Mouse (Mus musculus) CD4-positive, CD25-positive, alpha-beta regulatory T cell, adult 4 months (primary cell): Measurements from ENCODE around the gene Slc2a9. TPM values are rescaled to one million over a fixed set of nuclear protein-coding genes. Genes with fewer than 3 reads are reported as not detected.
A peak's percentile ranks its signal among the peaks of the same experiment; 100 is the strongest.

Experiments used
- ATAC-seq: one replicate; pipeline ENCODE4 v1.8.0; 2017
- polyA plus RNA-seq, 2 experiments: library from polyadenylated mRNA; unstranded; fragments of 100-300 nt; shearing (Covaris generic); gene quantifications; one replicate each; pipeline ENCODE4 v1.2.1; 2017

Slc2a9 gene
- polyA plus RNA-seq = 1 to 10 TPM; 7.9 TPM

DNA sequence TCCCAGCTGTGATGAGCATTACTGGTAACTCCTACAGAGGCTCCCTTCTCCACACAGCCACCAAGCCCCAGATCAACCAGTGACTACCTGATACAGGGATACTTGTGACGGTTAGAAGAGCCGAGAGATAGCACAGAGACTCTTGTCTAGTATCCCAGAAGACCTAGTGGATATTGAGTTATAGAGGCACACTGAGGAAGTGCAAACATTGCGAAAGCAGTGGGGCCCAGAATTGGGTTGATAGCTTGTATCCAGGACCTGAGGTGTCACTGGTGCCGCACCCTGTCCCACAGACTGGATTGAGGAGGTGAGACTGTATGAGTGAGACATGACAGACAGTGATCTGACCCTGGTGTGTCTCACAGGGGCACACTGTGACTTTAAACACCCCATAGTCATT lies at the start of gene Slc2a9:
TSS of gene Slc2a9 (minus strand) at position 152 of the 400 bp plus-strand sequence.
- ATAC-seq = no peak

DNA sequence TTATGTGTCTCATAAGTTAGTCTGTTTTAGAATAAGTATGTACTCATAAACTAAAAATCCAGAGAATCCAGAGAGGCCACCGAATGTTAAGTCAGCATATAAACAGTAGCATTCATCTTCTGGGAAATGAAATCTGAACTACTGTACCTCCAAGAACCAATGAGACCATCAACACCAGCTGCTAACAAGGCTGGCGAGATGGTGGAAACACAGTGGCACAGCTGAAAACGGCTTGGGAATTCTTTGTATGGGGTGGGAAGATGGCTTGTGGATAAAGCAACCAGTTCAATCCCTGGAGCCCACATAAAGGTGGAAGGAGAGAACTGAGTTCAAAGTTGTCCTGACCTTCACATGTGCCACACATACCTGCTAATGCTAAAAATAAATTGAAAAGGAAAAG lies 49.7 kb upstream of the Slc2a9 start:
- ATAC-seq = no peak

DNA sequence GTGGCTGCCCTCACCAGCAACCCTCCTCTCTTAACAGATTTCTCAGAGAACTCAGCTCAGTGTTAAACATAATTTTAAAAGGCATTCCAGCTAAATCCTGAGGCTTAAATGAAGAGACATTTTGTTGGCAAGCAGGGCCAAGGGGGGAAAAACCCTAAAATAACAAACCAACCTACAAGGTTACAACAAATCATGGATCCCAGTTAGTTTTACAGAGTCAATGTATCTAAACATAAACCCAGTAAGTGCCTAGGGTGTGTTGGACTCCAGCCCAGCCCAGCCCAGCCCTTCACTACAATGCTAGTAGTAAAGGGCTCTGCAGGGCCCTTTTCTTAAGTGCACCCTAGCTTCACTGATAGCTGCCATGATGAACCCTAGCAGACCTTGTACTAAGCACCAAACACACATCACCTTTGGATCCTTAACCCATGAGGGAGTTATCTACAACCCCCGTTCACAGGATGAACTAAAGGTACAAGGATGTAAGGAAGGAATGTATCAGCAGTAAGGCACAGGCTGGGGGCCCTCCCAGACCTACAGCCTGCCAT lies 47.4 kb upstream of the Slc2a9 start:
- ATAC-seq = no peak

DNA sequence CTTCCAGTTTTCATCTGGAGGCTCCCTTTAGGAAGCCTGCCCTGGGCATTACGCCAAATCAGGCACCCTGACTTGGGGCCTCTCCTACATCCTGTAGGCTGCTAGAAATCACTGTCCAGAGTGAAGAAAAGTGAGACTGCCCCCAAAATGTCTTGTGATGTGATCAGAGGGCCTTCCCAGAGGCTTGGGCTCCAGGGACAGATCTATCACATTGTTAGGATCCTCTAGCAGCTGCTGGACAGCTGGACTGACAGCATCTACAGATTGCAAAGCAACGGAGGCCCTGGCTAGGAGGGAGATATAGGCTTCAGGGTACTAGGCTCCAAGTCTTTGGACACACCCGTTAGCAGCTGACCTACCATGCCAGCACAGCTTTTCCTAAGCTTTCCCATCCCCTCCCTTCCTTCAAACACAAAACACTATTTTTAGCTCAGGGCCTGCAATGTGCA lies 46.5 kb upstream of the Slc2a9 start:
- ATAC-seq = no peak

DNA sequence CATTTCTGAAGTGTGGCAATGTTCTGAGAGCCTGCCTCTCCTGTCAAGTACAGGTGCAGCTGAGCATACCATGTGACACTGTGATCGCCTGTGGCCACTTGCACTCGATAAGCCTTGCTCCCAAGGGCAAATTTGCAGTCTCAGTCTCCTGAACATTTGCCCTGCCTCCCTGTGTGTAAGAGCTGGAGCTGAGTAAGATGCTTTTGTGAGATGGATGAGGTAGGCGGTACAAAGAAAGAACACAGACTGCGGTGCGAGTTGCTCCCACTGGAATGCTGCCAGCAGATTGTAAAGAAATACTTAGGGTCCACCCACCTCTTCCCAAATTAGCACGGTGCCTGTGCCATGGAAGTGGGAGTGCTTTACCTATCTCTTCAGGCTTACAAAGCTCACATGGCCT lies 44.4 kb upstream of the Slc2a9 start:
- ATAC-seq = no peak

DNA sequence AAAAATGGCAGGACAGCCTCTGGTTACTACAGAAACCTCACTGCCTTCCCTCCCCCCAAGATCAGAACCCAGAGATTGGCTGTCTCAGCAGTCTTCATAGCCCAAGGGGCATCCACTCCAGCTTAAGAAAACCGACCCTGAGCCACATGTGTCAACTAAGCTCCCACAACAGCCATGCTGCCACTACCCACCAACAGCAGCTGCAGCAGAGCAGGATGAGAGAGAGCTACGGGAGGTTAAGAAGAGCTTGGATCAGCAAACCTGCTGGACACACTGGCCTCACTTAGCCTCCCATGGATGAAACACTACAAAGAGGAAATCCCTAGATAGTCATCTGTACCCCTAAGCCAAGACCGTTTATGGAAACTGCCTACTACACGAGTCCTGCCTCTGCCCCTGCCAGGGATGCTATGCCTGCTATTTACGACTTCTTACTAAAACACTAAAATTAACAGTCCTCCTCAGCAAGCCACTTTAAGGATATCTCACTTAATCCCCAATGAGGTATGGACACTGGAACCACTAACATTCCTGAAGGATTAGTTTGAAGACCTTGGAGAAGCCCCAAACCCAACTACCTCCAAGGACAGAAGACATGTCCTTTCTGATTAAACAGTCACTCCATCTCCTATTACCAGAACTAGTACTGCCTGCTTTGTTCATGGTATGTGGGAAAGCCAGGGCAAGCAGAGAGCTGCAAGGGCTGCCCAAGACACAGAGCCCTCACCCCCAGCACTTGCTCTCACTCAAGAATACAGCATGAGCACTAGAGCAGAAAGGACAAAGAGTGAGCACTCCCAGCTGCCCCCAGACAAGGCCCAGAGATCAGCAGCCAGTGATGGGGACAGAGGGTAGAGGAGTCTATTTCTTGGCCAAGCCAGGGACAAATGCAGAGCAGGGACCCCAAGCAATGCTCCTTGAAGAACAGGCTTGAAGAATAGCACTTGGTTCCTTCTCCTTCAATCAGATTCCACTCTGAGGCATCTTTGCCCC lies 41.8 kb upstream of the Slc2a9 start:
- ATAC-seq = no peak

- no peak for ATAC-seq
Measured at GRCm38 (mm10) chr5:38543496-38544217, 40.7 kb upstream of the Slc2a9 start.

DNA sequence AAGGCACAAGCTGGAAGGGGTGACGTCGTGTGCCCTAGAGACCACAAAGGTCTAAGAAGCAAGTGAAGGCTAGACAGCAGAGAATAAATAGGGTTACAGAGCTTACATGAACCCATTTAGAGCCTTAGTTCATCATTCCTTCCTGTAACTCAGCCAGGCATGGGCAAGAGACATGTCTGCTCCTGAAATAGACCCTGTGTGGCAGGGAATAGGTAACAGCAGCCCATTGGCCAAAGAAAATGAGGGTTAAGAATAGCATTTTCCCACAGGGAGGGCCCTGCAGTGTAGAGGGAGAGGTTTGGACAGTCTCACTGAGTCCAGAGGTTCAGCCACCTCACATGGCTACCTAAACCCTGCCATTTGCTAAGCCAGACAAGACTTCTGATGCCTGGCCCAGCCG lies 38.8 kb upstream of the Slc2a9 start:
- ATAC-seq = no peak

DNA sequence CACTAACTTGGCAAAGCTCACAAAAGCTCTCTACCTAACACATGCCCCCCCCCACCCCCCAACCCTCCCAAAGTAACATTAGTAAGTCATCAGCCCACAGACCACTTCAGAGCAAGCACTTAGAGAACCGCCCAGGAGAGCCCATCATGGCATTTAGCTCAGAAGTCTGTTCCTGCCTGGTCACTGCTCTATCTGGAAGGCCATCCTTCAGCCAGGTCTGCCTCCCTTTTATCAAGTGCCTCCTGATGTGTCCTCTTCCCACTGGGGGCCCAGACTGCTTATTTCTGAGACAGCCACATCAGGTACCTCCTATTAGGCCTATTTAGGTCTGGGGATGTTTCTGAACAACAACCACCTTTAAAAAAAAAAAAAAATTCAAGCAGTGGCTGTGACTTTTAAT lies 38.0 kb upstream of the Slc2a9 start:
- no peak for ATAC-seq

GRCm38 (mm10) chr5:38538508-38538907 lies 35.6 kb upstream of the Slc2a9 start:
- ATAC-seq = no peak

- ATAC-seq = no peak
Measured at GRCm38 (mm10) chr5:38537845-38538244, 34.9 kb upstream of the Slc2a9 start.

DNA sequence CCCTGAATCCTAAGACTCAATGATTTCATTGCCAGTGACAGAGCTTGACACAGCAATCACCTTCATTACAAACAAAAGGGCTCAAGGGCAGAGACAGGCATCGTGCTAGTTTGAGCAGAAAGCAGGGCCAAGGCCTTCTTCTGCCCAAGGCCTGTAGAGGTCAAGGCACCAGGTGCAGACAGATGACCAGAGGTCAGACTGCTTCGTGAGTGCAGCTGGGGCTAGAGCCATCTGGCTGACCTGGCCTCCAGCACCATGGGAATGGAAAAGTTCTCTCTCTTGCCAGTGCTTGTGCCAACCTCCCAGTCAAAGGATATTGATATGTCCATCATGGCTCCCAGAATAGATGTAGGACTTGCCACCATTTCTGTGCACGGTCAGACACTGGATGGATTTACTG lies 33.9 kb upstream of the Slc2a9 start:
- no peak for ATAC-seq

GRCm38 (mm10) chr5:38532084-38532483 lies 29.1 kb upstream of the Slc2a9 start:
- no peak for ATAC-seq

GRCm38 (mm10) chr5:38529724-38530428 lies 26.9 kb upstream of the Slc2a9 start:
- ATAC-seq = no peak

DNA sequence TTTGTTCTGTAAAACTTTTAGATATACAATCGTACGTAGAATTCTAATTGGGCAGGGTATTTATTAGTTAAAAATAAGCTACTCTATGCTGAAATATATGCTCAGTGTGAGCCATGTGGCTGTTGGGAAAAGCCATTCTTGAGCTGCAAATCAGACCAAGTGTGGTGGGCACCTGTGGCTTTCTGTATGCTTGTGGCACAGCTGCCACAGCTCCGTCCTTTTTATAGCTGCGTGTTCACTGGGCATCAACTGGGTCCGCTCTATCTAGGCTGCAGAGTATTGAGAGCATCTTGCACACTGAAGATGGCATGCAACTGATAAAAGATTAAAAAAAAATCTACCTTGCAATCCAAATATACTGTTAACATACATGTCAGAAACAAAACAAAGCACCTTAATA lies 20.0 kb upstream of the Slc2a9 start:
- no peak for ATAC-seq

- no peak for ATAC-seq
Measured at GRCm38 (mm10) chr5:38520838-38521237, 17.9 kb upstream of the Slc2a9 start.

- ATAC-seq = peak; percentile 65
Measured at GRCm38 (mm10) chr5:38516267-38516666, 13.3 kb upstream of the Slc2a9 start.

DNA sequence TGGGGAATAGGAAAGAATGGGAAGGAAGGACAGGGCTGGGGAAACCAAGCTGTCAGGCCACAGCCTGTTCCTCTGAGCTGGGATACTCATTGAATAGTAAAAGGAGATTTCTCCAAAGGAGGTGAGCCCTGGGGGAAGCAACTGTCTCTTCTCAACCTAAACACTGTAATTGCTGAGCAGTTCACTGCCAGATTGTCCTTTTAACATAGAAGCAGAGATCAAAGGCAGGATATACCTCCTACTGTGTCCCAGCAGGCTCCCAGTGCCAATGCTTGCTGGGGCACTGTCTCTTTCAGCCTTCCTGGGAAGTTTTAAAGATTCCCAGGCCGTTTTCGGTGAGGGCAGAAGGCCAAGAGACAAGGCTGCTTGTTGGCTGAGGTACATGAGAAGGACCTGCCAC lies 10.0 kb upstream of the Slc2a9 start:
- ATAC-seq = no peak

- no peak for ATAC-seq
Measured at GRCm38 (mm10) chr5:38509568-38509967, 6.6 kb upstream of the Slc2a9 start.

GRCm38 (mm10) chr5:38505435-38505765 lies 2.5 kb upstream of the Slc2a9 start:
- ATAC-seq = no peak

DNA sequence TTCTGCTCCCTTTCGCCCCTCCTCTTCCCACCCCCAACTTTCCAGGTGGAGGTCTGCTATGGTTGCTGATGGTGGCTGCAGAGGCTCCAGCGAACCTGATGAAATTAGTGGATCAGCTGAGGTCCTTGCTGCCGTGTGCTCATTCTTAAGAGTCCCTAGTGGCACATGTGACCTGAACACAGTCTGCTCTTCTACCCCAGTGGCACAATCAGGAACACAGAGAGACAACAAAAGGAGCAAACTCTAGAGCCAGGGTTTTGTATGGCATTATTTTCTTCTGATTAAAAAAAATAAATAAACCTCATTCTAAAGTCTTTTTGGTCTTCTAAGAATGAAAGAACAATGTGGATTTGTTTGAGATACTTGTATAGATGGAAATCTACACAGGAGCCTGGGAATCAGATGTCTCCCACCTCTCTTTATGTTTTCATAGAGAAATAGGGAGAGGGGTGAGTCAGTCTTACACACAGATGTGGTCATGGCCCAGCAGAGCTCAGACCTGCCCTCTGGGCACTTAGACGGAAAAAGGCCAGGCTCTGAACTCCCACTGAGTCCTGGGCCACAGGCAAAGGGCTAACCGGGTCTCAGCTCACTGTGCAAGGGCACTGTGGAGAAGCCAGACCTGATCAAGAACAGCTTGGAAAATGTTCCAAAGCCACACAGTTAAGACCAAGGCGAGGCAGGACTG lies 1.9 kb upstream of the Slc2a9 start:
- ATAC-seq = no peak

- no peak for ATAC-seq
Measured at GRCm38 (mm10) chr5:38504116-38504515, 1.2 kb upstream of the Slc2a9 start.
